Mouse (Mus musculus): ENCODE results near the gene Gm20865. TPM values are rescaled to one million over a fixed set of nuclear protein-coding genes. Genes with fewer than 3 reads are reported as not detected.
"Not testable (repeated sequence)": the region's sequence is repeated elsewhere in the genome, so short reads cannot be mapped to it uniquely, and the experiment has no call there.

The Gm20865 gene
- polyA plus RNA-seq (2012; rRNA removed), result not detected in 2 replicates

DNA sequence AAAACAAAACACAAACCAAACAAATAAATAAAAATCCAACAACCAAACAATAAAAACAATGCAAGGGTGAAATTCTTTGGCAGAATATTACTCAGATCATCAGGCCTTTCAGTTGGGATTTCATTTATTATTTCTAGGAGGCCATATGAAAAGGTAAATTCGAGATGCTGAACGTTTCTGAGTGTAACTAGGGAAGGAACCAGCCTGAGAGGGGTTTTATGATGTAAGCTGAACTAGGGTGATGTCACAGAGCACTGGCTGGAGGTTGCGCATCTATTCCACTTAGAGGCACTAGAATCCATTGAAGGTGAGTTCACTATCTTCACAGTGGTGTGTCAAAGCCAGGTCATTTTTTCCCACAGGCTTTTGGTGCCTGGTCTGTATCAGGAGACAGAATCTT, at the start of gene Gm20865:
Gene Gm20865, plus strand, starts transcription at position 301 of the 400 bp plus-strand sequence.
- DNase-seq (ENCODE audit: low read depth in 1 of 2, low spot score in 2 of 2); H3K27ac ChIP-seq (ENCODE audit: insufficient read depth, low read length); H3K4me3 ChIP-seq (ENCODE audit: extremely low read depth, insufficient read depth, insufficient read length); H3K36me3 ChIP-seq (ENCODE audit: control insufficient read depth, insufficient read depth, low read length); H3K27me3 ChIP-seq (ENCODE audit: control insufficient read depth, insufficient read depth, low read length); H3K4me1 ChIP-seq (ENCODE audit: control insufficient read depth, insufficient read depth, insufficient read length): not testable (repeated sequence)
- WGBS, result no CpG with 5 or more reads among the region's 3 CpGs

Other genes starting within 250 kb of the Gm20865 start
- gene Gm29866, start 247.9 kb upstream of the Gm20865 start, polyA plus RNA-seq (2012; rRNA removed), result not detected in 2 replicates
- not detected in 2 replicates for gene Gm20909, start 77.0 kb upstream of the Gm20865 start, polyA plus RNA-seq (2012; rRNA removed)